27 mouse cellular contexts compared by ENCODE assay signal in the genomic region with DNA sequence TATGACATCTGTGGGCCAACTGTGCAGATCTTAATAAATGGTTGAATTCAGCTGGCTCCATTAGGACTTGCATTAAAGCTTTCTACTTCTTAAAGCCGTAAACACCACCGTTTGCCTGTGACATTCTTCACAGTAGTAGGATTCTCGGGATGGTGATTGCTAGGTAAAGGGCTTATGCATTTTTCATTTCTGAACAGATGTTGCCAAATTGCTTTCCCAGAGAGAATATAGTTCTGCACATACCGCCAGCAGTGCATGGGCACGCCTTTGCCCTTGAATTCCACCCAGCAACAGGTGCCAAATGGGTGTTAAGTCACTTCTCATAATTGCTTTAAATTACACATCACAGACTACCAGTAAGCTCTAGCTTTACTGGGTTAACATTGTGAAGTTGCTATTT.
DNase-seq lines count a peak whose midpoint lies in the region; ATAC-seq and TF ChIP-seq lines count a peak whose summit lies in the region.
"Had no signal": no experiment of that assay in that cellular context is flagged by ENCODE, and none has a peak within 500 bp of the region (broad histone marks: within the 10 kb centered on the region; RNA-seq: fewer than 3 reads in every experiment).

No protein-coding gene starts in this region.

- H3K9me3 ChIP-seq in limb, embryonic 12.5 days = no peaks in the 10 kb centered on the region
- no peaks in the 10 kb centered on the region for H3K9me3 ChIP-seq in limb, embryonic 10.5 days (replicated peaks)
- no peaks in the 10 kb centered on the region for H3K9me3 ChIP-seq in intestine, embryonic 15.5 days
- H3K9me3 ChIP-seq: embryonic facial prominence, embryonic 12.5 days; forebrain, embryonic 10.5 days; forebrain, embryonic 15.5 days; heart, embryonic 10.5 days; heart, embryonic 13.5 days had no signal

- TF ChIP-seq CTCF in brain, embryonic 14.5 days (IDR thresholded peaks at IDR 0.05; ENCODE audit: borderline replicate concordance, extremely low read depth, insufficient read depth, insufficient read length) = no peak

- H3K27me3 ChIP-seq in limb, embryonic 12.5 days = no peaks in the 10 kb centered on the region
- no peaks in the 10 kb centered on the region for H3K27me3 ChIP-seq in limb, embryonic 10.5 days (ENCODE audit: low read depth, poor library complexity, severe bottlenecking)
- no peaks in the 10 kb centered on the region for H3K27me3 ChIP-seq in intestine, embryonic 15.5 days (replicated peaks)
- H3K27me3 ChIP-seq: embryonic facial prominence, embryonic 12.5 days; forebrain, embryonic 15.5 days; heart, embryonic 13.5 days had no signal

- H3K36me3 ChIP-seq in limb, embryonic 12.5 days = no peaks in the 10 kb centered on the region
- no peaks in the 10 kb centered on the region for H3K36me3 ChIP-seq in limb, embryonic 10.5 days
- no peaks in the 10 kb centered on the region for H3K36me3 ChIP-seq in intestine, embryonic 15.5 days
- H3K36me3 ChIP-seq: embryonic facial prominence, embryonic 12.5 days; forebrain, embryonic 10.5 days; forebrain, embryonic 15.5 days; heart, embryonic 10.5 days; heart, embryonic 13.5 days had no signal

- peak; percentile 47; the same call in 1 of the 2 replicates for ATAC-seq in limb, embryonic 12.5 days (ENCODE audit: insufficient number of reproducible peaks, insufficient read depth, low FRiP score, low TSS enrichment, low read depth)
- no peak for ATAC-seq in intestine, embryonic 15.5 days
- ATAC-seq: activated CD4-positive, CD25-positive, alpha-beta regulatory T cell, adult 4 months; forebrain, embryonic 15.5 days; hindbrain, postnatal 0 days; inflammation-experienced regulatory T-cells, adult 6 months had no signal

- no peak overlapping the region for H3K27ac ChIP-seq in limb, embryonic 12.5 days
- no peak overlapping the region for H3K27ac ChIP-seq in limb, embryonic 10.5 days
- no peak overlapping the region for H3K27ac ChIP-seq in intestine, embryonic 15.5 days
- H3K27ac ChIP-seq: embryonic facial prominence, embryonic 12.5 days; forebrain, embryonic 10.5 days; forebrain, embryonic 15.5 days; heart, adult 2 months; heart, embryonic 10.5 days; heart, embryonic 13.5 days; hindbrain, embryonic 14.5 days; hindbrain, postnatal 0 days had no signal

- peak; percentile 7 for DNase-seq in adrenal gland, postnatal 10 days
- no peak for DNase-seq in adrenal gland, adult 8-10 months
- no peak for DNase-seq in limb, embryonic 10.5 days (ENCODE audit: low spot score)
- peak; percentile 25 for DNase-seq in brain, embryonic 14.5 days (ENCODE audit: low read depth)
- peak; percentile 11 for DNase-seq in large intestine, adult 2 months (ENCODE audit: low read depth, low spot score)
- no peak for DNase-seq in lung, postnatal 14 days
- DNase-seq: adrenal gland, postnatal 14 days; cerebellum, adult 11-12 months; cerebellum, adult 8-10 months; cerebellum, postnatal 10 days; cerebellum, postnatal 36 days; gastrocnemius, postnatal 10 days; gastrocnemius, postnatal 36 days; heart, adult 2 months; heart, postnatal 14 days; heart, postnatal 4 days had no signal

- no peak for TF ChIP-seq POLR2A in brain, embryonic 14.5 days (IDR thresholded peaks at IDR 0.05; ENCODE audit: borderline replicate concordance, extremely low read depth, insufficient read depth, insufficient read length, poor library complexity, severe bottlenecking)

- no peak overlapping the region for H3K9ac ChIP-seq in limb, embryonic 12.5 days (replicated peaks)
- H3K9ac ChIP-seq in intestine, embryonic 15.5 days = no peak overlapping the region
- H3K9ac ChIP-seq: embryonic facial prominence, embryonic 12.5 days; forebrain, embryonic 15.5 days; heart, embryonic 13.5 days; hindbrain, embryonic 14.5 days had no signal

- 47% methylated on average over 5 of the region's 5 CpGs for WGBS in limb, embryonic 12.5 days
- 88% methylated on average over 5 of the region's 5 CpGs for WGBS in limb, embryonic 10.5 days
- 32% methylated on average over 5 of the region's 5 CpGs for WGBS in large intestine, adult 2 months
- 71% methylated on average over 5 of the region's 5 CpGs for WGBS in intestine, embryonic 15.5 days

- H3K4me3 ChIP-seq in limb, embryonic 12.5 days (replicated peaks) = no peak overlapping the region
- H3K4me3 ChIP-seq in limb, embryonic 10.5 days = no peak overlapping the region
- H3K4me3 ChIP-seq in intestine, embryonic 15.5 days (replicated peaks) = no peak overlapping the region
- H3K4me3 ChIP-seq: embryonic facial prominence, embryonic 12.5 days; forebrain, embryonic 10.5 days; forebrain, embryonic 15.5 days; heart, adult 2 months; heart, embryonic 10.5 days; heart, embryonic 13.5 days had no signal

- no peak overlapping the region for H3K4me2 ChIP-seq in limb, embryonic 12.5 days
- H3K4me2 ChIP-seq in intestine, embryonic 15.5 days (replicated peaks) = no peak overlapping the region
- H3K4me2 ChIP-seq: embryonic facial prominence, embryonic 12.5 days; forebrain, embryonic 15.5 days; heart, embryonic 13.5 days; hindbrain, embryonic 14.5 days had no signal

- H3K4me1 ChIP-seq in limb, embryonic 12.5 days (replicated peaks) = no peaks in the 10 kb centered on the region
- no peaks in the 10 kb centered on the region for H3K4me1 ChIP-seq in limb, embryonic 10.5 days
- no peaks in the 10 kb centered on the region for H3K4me1 ChIP-seq in intestine, embryonic 15.5 days (replicated peaks)
- H3K4me1 ChIP-seq: embryonic facial prominence, embryonic 12.5 days; forebrain, embryonic 10.5 days; forebrain, embryonic 15.5 days; heart, embryonic 10.5 days; heart, embryonic 13.5 days had no signal

Comparison
In these comparisons a context has a peak if more than half of its experiments do, and no peak if none do; other contexts are left out.
1. DNase-seq: peak in adrenal gland, postnatal 10 days (single experiment), brain, embryonic 14.5 days (single experiment) and large intestine, adult 2 months (single experiment); none in adrenal gland, adult 8-10 months (single experiment), limb, embryonic 10.5 days (single experiment) and lung, postnatal 14 days (single experiment).